Mouse (Mus musculus): ENCODE measurements around the gene Trmt11. TPM values are rescaled to one million over a fixed set of nuclear protein-coding genes. Genes with fewer than 3 reads are reported as not detected.
"Not testable (repeated sequence)": the region's sequence is repeated elsewhere in the genome, so short reads cannot be mapped to it uniquely, and the experiment has no call there.

Trmt11 gene
- polyA plus RNA-seq, 1 experiment = 0.31 TPM

DNA sequence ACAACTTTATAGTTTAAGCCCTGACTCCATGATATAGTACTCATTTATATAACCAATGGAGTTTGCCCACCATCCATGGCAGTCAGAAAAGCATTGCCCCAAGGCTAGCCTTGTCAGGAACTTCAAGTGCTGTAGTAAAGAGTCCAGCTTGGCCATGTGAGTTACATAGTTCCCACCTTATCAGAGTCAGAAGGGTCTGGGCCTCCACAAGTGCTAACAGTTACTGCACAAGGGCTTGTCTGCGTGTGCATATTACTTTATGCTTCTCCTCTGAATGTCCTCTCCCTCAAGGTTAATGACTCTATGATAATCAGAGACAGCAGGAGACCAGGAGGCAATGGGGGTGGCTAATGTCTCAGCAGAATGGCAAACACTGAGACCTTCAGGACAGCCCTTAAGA is 73.4 kb downstream of the Trmt11 start:
- Histone ChIP-seq H3K27me3 (ENCODE audit: control insufficient read depth) (no peaks in the 10 kb centered on the region), H3K36me3 (ENCODE audit: control insufficient read depth) (peaks cover 4% of the 10 kb centered on the region), H3K9me3 (ENCODE audit: control insufficient read depth, low read length) (no peaks in the 10 kb centered on the region), H3K4me1 (ENCODE audit: control insufficient read depth) (no peaks in the 10 kb centered on the region), H3K4me3 (replicated peaks) (no peak overlapping the region)
- TF ChIP-seq TAL1 (IDR thresholded peaks at IDR 0.05; ENCODE audit: low read length) = no peak
- no peak for TF ChIP-seq GATA1 (IDR thresholded peaks at IDR 0.05; ENCODE audit: low read length)

DNA sequence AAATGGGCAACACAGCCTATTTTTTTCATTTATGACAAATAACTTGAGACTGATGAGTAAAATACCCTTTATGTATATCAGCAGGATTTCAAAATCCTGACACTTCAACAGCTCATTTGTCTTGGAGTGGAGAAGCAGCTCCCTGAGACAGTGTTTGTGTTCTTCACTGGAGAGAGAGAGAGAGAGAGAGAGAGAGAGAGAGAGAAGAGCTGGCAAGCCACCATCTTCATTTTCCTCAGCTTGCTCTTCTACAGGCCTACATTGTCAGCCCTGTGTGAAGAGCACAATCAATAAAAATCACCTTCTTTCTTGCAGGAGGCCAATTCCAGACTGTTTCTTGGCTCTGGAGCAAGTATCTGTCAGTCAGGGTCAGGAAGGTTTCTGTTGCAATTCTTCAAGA is 78.8 kb downstream of the Trmt11 start:
- no peaks in the 10 kb centered on the region for H3K4me1 ChIP-seq (ENCODE audit: control insufficient read depth)
- H3K9me3 ChIP-seq (ENCODE audit: control insufficient read depth, low read length) = no peaks in the 10 kb centered on the region
- H3K4me3 ChIP-seq (replicated peaks) = no peak overlapping the region
- no peaks in the 10 kb centered on the region for H3K36me3 ChIP-seq (ENCODE audit: control insufficient read depth)
- H3K27me3 ChIP-seq (ENCODE audit: control insufficient read depth) = no peaks in the 10 kb centered on the region
- no peak for TF ChIP-seq TAL1 (IDR thresholded peaks at IDR 0.05; ENCODE audit: low read length)
- no peak for TF ChIP-seq GATA1 (IDR thresholded peaks at IDR 0.05; ENCODE audit: low read length)

DNA sequence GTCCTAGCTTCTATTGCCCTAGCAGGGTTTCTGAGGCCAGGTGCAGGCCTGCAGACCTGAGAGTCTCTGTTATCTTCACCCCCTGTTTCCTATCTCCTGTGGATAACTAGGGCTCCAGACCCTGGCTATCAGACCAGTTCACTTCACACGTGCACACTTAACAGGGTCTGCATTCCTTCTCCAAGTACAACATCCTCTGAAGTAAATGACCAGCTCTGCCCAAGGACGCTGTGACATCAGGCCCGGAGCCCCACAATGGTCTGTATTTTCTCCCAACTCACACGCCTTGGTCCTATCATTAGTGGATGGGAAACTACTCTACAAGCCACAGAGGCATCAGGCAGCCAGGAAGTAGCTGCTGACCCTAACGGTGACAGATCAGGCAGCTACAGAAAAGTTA is 81.4 kb downstream of the Trmt11 start:
- H3K27me3 ChIP-seq (ENCODE audit: control insufficient read depth) = no peaks in the 10 kb centered on the region
- no peak for TF ChIP-seq TAL1 (IDR thresholded peaks at IDR 0.05; ENCODE audit: low read length)
- TF ChIP-seq GATA1 (IDR thresholded peaks at IDR 0.05; ENCODE audit: low read length) = no peak
- H3K9me3 ChIP-seq (ENCODE audit: control insufficient read depth, low read length) = no peaks in the 10 kb centered on the region
- H3K36me3 ChIP-seq (ENCODE audit: control insufficient read depth) = no peaks in the 10 kb centered on the region
- H3K4me1 ChIP-seq (ENCODE audit: control insufficient read depth) = no peaks in the 10 kb centered on the region
- H3K4me3 ChIP-seq (replicated peaks) = no peak overlapping the region

DNA sequence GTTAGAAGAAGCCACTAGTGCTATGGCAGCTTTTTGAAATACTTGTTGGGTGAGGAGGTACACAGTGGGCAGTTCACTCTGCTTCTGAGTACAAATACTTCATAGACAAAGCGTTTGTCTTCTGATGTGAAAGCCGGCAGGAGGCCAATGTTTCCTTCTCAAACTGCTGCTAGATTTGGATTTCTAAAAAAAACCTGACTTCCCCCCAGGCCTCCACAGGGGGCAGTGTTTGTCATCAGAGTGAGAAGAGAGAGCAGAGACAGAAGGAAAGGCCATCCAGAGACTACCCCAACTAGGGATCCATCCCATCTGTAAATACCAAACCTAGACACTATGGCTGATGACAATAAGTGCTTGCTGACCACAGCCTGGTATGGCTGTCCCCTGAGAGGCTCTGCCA is 83.3 kb downstream of the Trmt11 start:
- no peaks in the 10 kb centered on the region for H3K4me1 ChIP-seq (ENCODE audit: control insufficient read depth)
- no peak overlapping the region for H3K4me3 ChIP-seq (replicated peaks)
- H3K36me3 ChIP-seq (ENCODE audit: control insufficient read depth) = no peaks in the 10 kb centered on the region
- TF ChIP-seq GATA1 (IDR thresholded peaks at IDR 0.05; ENCODE audit: low read length) = no peak
- no peak for TF ChIP-seq TAL1 (IDR thresholded peaks at IDR 0.05; ENCODE audit: low read length)
- H3K27me3 ChIP-seq (ENCODE audit: control insufficient read depth) = no peaks in the 10 kb centered on the region
- H3K9me3 ChIP-seq (ENCODE audit: control insufficient read depth, low read length) = no peaks in the 10 kb centered on the region

DNA sequence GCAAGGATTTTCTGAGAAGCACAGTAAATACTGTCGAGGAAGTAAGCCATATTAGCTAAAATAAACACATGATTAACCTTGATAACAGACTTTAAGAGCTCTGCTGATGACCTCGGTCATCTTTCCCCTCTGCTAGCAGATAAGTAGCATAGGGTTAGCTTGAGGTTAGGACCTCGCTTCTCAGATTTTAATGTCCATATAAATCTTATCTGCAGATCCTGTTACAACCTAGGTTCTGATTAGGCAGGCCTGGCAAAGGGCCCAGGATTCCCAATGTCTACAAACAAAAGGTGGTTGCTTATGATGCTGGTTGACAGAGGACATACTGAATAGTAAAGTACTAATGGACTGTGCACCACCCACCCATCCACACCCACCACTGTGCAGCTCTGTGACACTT is 83.8 kb downstream of the Trmt11 start:
- H3K36me3 ChIP-seq (ENCODE audit: control insufficient read depth) = no peaks in the 10 kb centered on the region
- TF ChIP-seq GATA1 (IDR thresholded peaks at IDR 0.05; ENCODE audit: low read length) (no peak), TAL1 (IDR thresholded peaks at IDR 0.05; ENCODE audit: low read length) (no peak)
- H3K27me3 ChIP-seq (ENCODE audit: control insufficient read depth) = no peaks in the 10 kb centered on the region
- H3K4me3 ChIP-seq (replicated peaks) = no peak overlapping the region
- no peaks in the 10 kb centered on the region for H3K4me1 ChIP-seq (ENCODE audit: control insufficient read depth)
- H3K9me3 ChIP-seq (ENCODE audit: control insufficient read depth, low read length) = no peaks in the 10 kb centered on the region

DNA sequence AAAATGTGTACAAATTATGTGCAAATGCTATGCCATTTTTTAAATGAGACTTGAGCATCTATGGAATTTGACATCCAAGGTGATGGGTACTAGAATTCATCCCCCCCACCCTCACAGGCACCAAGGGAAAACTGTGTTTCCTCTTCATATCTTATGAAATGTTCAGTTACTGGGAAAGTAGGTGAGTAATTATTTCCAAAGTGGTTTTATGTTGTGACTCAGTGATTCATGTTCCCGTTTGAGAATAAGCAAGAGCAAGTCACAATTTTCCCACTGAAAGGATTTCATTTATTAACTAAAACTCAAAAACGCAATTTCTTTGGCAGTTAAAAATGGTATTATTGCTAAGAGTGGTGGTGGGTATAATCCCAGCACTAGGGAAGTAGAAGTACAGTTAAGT is 95.8 kb downstream of the Trmt11 start:
- H3K4me3 ChIP-seq (replicated peaks) = no peak overlapping the region
- no peaks in the 10 kb centered on the region for H3K4me1 ChIP-seq (ENCODE audit: control insufficient read depth)
- no peak for TF ChIP-seq GATA1 (IDR thresholded peaks at IDR 0.05; ENCODE audit: low read length)
- TF ChIP-seq TAL1 (IDR thresholded peaks at IDR 0.05; ENCODE audit: low read length) = no peak
- H3K27me3 ChIP-seq (ENCODE audit: control insufficient read depth) = no peaks in the 10 kb centered on the region
- no peaks in the 10 kb centered on the region for H3K36me3 ChIP-seq (ENCODE audit: control insufficient read depth)
- no peaks in the 10 kb centered on the region for H3K9me3 ChIP-seq (ENCODE audit: control insufficient read depth, low read length)

DNA sequence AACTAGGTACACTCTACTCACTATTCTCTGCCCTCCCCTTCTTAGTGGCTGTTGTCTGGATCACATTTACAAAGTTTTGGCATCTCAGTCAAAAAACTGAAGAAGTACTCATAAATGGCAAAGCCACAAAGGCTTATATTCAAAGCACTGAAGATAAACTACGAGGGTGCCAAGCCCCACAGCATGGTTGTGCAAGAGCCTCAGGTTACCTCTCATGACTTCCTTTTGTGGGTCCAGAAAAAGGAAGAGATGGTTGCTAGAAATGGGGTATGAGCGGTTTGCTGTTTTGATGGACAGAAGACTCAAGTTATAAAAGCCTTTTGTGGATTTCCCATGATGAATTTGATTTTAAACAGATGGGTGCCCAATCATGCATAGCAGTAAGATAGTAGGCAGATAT is 97.4 kb downstream of the Trmt11 start:
- H3K9me3 ChIP-seq (ENCODE audit: control insufficient read depth, low read length) = no peaks in the 10 kb centered on the region
- H3K27me3 ChIP-seq (ENCODE audit: control insufficient read depth) = no peaks in the 10 kb centered on the region
- no peaks in the 10 kb centered on the region for H3K4me1 ChIP-seq (ENCODE audit: control insufficient read depth)
- H3K4me3 ChIP-seq (replicated peaks) = no peak overlapping the region
- TF ChIP-seq TAL1 (IDR thresholded peaks at IDR 0.05; ENCODE audit: low read length) (no peak), GATA1 (IDR thresholded peaks at IDR 0.05; ENCODE audit: low read length) (no peak)
- H3K36me3 ChIP-seq (ENCODE audit: control insufficient read depth) = no peaks in the 10 kb centered on the region

DNA sequence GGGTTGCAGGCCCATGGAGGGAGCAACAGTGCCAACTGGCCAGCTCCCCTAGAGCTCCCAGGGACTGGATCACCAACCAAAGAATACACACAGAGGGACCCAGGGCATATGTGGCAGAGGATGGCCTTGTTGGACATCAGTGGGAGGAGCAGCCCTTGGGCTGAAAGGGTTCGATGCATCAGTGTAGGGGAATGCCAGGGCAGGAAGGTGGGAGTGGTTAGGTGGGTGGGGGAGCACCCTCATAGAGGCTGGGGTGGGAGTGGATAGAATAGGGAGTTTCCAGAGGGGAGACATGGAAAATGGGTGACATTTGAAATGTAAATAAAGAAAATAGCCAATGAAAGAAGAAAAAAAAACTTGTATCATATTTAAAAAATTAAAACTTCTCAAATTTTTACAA is 97.8 kb downstream of the Trmt11 start:
- Histone ChIP-seq H3K9me3 (ENCODE audit: control insufficient read depth, low read length) (no peaks in the 10 kb centered on the region), H3K4me1 (ENCODE audit: control insufficient read depth) (no peaks in the 10 kb centered on the region), H3K27me3 (ENCODE audit: control insufficient read depth) (no peaks in the 10 kb centered on the region), H3K36me3 (ENCODE audit: control insufficient read depth) (no peaks in the 10 kb centered on the region), H3K4me3 (replicated peaks) (no peak overlapping the region)
- no peak for TF ChIP-seq GATA1 (IDR thresholded peaks at IDR 0.05; ENCODE audit: low read length)
- TF ChIP-seq TAL1 (IDR thresholded peaks at IDR 0.05; ENCODE audit: low read length) = no peak

DNA sequence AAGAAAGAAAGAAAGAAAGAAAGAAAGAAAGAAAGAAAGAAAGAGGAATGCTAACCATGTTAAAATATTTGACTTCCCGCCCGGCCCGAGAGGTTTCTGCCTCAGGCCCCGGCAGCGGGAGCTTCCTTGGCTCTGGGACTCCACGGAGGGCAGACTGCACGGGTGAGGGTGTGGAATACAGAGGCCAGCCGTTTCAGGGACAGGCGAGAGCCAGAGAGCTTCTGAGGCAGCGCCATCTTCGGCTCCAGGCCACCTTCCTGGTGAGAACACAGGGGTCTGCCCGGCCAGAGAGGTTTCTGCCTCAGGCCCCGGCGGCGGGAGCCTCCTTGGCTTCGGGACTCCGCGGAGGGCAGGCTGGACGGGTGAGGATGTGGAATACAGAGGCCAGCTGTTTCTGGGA is 102.3 kb downstream of the Trmt11 start:
- not testable (repeated sequence) for H3K4me1 ChIP-seq (ENCODE audit: control insufficient read depth); H3K4me3 ChIP-seq (replicated peaks); H3K36me3 ChIP-seq (ENCODE audit: control insufficient read depth); H3K9me3 ChIP-seq (ENCODE audit: control insufficient read depth, low read length); H3K27me3 ChIP-seq (ENCODE audit: control insufficient read depth)

Other genes with a start within 250 kb of the Trmt11 start
- gene Hint3, start 28.9 kb upstream of the Trmt11 start, polyA plus RNA-seq (2012) = 1.4 and 1.8 TPM in 2 replicates
- 2.8 and 4.3 TPM in 2 replicates for gene Ncoa7, start 202.6 kb upstream of the Trmt11 start, polyA plus RNA-seq (2012)
- gene Hey2, start 242.1 kb upstream of the Trmt11 start, polyA plus RNA-seq (2012) = 0.07 and 0.10 TPM in 2 replicates

Measured in erythroblast, embryonic 14.5 days (primary cell).